Mouse (Mus musculus): ENCODE results near the gene Robo4. TPM values are rescaled to one million over a fixed set of nuclear protein-coding genes. Genes with fewer than 3 reads are reported as not detected.

Robo4 gene
- 5.5 and 6.6 TPM in 2 replicates for polyA plus RNA-seq (2012; rRNA removed)

DNA sequence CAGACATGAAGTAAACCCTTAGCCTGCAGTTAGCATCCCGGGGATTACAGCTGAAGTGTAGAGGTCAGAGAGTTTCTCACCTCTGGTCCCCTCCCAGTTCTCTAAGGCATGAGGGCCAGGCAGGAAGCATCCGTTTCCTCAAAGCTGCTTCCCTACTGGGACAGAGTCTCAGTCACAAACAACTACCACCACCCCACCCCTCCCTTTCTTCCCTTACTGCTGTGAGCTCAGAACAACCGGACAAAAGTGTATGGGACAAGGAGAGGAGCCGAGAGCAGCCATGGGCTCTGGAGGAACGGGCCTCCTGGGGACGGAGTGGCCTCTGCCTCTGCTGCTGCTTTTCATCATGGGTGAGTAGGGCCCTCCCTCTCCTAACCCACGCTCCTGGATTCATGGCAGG, at the start of gene Robo4:
Gene Robo4 (plus strand): TSS at position 96 of the 400 bp plus-strand sequence.
- Histone ChIP-seq H3K4me3 (ENCODE audit: control insufficient read depth, insufficient read depth, low read length) (no peak within 1 kb of the TSS), H3K36me3 (ENCODE audit: control insufficient read depth, insufficient read depth, low read length) (no peaks in the 10 kb centered on the region), H3K27me3 (ENCODE audit: control insufficient read depth, insufficient read depth, low read length) (no peaks in the 10 kb centered on the region), H3K27ac (ENCODE audit: control insufficient read depth, insufficient read depth, low read length) (no peak within 1 kb of the TSS), H3K4me1 (replicated peaks; ENCODE audit: control insufficient read depth, insufficient read depth, low read length) (no peaks in the 10 kb centered on the region)
- no peak for TF ChIP-seq POLR2A (IDR thresholded peaks at IDR 0.05; ENCODE audit: control insufficient read depth, extremely low read depth, insufficient read depth, low read length, poor library complexity)
- no peak for TF ChIP-seq CTCF (IDR thresholded peaks at IDR 0.05; ENCODE audit: borderline replicate concordance, control insufficient read depth, extremely low read depth, insufficient read depth, low read length, poor library complexity)
- WGBS = 21% methylated on average over 7 of the region's 7 CpGs
- DNase-seq = no peak

DNA sequence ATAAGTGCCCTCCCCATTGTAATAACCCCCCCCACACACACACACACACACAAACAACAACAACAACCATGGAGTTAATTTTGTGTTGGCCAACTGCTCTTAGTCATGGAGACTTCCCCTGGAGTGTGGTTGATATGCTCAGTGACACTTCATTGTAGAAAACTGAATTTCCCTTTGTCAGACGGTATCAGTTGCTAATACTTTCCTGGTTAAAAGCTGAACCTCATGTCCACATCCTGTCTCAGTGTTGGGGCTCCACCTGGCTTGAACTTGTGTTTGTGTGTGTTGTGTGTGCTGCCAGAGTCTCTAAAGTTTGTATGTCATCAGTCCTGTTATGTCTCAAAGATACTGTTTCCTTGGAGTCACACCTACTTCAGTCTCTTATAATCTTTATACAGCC, 47.2 kb upstream of the Robo4 start:
- Histone ChIP-seq H3K27me3 (ENCODE audit: control insufficient read depth, insufficient read depth, low read length) (no peaks in the 10 kb centered on the region), H3K4me3 (ENCODE audit: control insufficient read depth, insufficient read depth, low read length) (no peak overlapping the region), H3K36me3 (ENCODE audit: control insufficient read depth, insufficient read depth, low read length) (no peaks in the 10 kb centered on the region), H3K4me1 (replicated peaks; ENCODE audit: control insufficient read depth, insufficient read depth, low read length) (peaks cover 3% of the 10 kb centered on the region; the same call in 1 of the 2 replicates), H3K27ac (ENCODE audit: control insufficient read depth, insufficient read depth, low read length) (no peak overlapping the region)
- no peak for DNase-seq
- 15% methylated on average over 1 of the region's 1 CpGs for WGBS
- TF ChIP-seq POLR2A (IDR thresholded peaks at IDR 0.05; ENCODE audit: control insufficient read depth, extremely low read depth, insufficient read depth, low read length, poor library complexity) (no peak), CTCF (IDR thresholded peaks at IDR 0.05; ENCODE audit: borderline replicate concordance, control insufficient read depth, extremely low read depth, insufficient read depth, low read length, poor library complexity) (no peak)

DNA sequence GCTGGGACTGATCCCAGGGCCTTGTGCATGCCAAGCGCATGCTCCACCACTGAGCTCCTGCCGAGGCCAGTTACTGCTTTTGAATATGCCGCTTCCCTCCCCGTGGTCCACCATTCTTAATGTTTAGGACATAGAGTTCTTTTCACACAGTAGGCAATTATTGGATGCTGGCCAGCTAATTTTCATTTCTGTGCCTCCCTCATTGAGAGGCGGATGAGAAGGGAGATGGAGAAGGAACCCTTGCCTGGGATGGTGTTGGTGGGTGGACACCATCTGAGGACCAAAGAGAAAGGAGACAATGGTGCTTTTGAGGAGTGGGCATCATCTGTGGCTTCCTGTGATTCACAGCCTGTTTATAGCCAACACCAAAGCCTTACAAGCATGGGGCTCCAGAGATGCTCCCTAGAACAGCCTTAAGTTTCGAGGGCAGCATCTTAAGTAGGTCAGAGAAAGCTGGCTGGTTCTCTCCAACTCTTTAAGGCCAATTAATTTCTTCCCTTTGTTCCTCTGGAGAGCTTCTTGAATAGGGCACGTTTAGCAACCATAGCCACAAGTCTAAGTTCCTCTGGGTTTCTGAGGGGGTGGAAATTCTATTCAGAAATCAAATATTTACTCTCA, 42.9 kb upstream of the Robo4 start:
- H3K27ac ChIP-seq (ENCODE audit: control insufficient read depth, insufficient read depth, low read length) = no peak overlapping the region
- no peaks in the 10 kb centered on the region for H3K27me3 ChIP-seq (ENCODE audit: control insufficient read depth, insufficient read depth, low read length)
- DNase-seq = no peak
- peaks cover 3% of the 10 kb centered on the region; the same call in 1 of the 2 replicates for H3K4me1 ChIP-seq (replicated peaks; ENCODE audit: control insufficient read depth, insufficient read depth, low read length)
- WGBS = 91% methylated on average over 7 of the region's 7 CpGs
- no peaks in the 10 kb centered on the region for H3K36me3 ChIP-seq (ENCODE audit: control insufficient read depth, insufficient read depth, low read length)
- H3K4me3 ChIP-seq (ENCODE audit: control insufficient read depth, insufficient read depth, low read length) = no peak overlapping the region
- no peak for TF ChIP-seq POLR2A (IDR thresholded peaks at IDR 0.05; ENCODE audit: control insufficient read depth, extremely low read depth, insufficient read depth, low read length, poor library complexity)
- no peak for TF ChIP-seq CTCF (IDR thresholded peaks at IDR 0.05; ENCODE audit: borderline replicate concordance, control insufficient read depth, extremely low read depth, insufficient read depth, low read length, poor library complexity)

DNA sequence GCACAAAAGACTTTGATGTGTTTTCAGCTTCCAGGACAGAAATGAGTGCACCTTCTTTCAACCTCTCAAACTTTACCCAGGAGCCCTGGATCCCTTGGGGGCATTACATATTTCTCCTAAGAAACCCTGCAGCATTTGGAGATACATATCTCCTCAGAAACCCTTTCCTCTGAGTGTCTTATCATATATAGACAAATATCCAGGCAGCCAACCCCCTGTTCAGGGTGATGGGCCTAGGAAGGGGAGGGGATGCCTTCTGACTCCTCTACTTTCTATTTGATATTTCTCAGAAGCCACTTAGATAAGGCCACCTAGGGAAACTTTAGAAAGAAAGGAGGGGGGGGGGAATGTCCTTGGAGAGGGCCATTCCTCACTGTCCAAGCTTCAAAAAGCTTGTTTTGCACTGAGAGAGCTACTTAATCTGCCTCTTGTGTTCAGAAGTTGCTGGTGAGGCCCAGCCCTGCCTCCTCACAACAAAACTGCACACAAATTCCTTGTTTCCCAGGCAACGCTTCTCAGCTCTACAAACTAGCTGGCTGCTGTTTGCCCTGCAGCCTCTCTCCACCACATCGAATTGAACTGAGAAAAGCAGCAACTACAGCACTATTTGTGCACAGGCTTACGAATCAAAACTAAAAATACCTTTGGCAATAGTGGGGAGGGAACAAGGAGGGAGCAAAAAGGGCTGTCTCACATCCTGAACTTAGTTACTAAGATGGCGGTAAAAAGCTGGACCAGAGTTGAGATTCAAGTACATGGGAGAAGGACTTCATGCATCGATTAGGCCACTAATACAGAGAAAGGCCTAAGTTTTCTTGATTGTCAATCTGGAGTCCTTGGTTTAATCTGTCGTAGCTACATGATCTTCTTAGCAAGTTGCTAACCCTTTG, 42.1 kb upstream of the Robo4 start:
- no peak overlapping the region for H3K27ac ChIP-seq (ENCODE audit: control insufficient read depth, insufficient read depth, low read length)
- H3K4me3 ChIP-seq (ENCODE audit: control insufficient read depth, insufficient read depth, low read length) = no peak overlapping the region
- peaks cover 3% of the 10 kb centered on the region; the same call in 1 of the 2 replicates for H3K4me1 ChIP-seq (replicated peaks; ENCODE audit: control insufficient read depth, insufficient read depth, low read length)
- WGBS = 88% methylated on average over 6 of the region's 6 CpGs
- H3K27me3 ChIP-seq (ENCODE audit: control insufficient read depth, insufficient read depth, low read length) = no peaks in the 10 kb centered on the region
- DNase-seq = no peak
- H3K36me3 ChIP-seq (ENCODE audit: control insufficient read depth, insufficient read depth, low read length) = no peaks in the 10 kb centered on the region
- no peak for TF ChIP-seq POLR2A (IDR thresholded peaks at IDR 0.05; ENCODE audit: control insufficient read depth, extremely low read depth, insufficient read depth, low read length, poor library complexity)
- TF ChIP-seq CTCF (IDR thresholded peaks at IDR 0.05; ENCODE audit: borderline replicate concordance, control insufficient read depth, extremely low read depth, insufficient read depth, low read length, poor library complexity) = no peak

DNA sequence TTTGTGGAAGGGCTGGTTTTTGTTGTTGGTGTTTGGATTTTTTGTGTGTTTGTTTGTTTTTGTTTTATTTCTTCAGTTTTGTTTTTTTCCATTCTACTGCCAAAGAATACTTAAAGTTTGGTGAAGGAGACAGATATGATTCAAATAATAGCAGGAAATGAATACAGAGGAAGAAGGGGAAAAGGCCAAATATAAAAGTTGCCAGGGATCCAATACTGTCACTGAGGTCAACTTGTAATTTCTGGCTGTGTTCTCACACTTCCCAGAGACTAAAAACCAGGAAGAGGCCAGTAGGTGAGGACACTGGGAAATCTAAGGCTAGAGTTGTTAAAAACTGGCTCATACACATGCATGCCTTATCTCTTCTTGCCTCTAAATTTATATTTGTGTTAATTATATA, 39.6 kb upstream of the Robo4 start:
- TF ChIP-seq CTCF (IDR thresholded peaks at IDR 0.05; ENCODE audit: borderline replicate concordance, control insufficient read depth, extremely low read depth, insufficient read depth, low read length, poor library complexity) = no peak
- TF ChIP-seq POLR2A (IDR thresholded peaks at IDR 0.05; ENCODE audit: control insufficient read depth, extremely low read depth, insufficient read depth, low read length, poor library complexity) = no peak
- no peak overlapping the region for H3K27ac ChIP-seq (ENCODE audit: control insufficient read depth, insufficient read depth, low read length)
- H3K4me1 ChIP-seq (replicated peaks; ENCODE audit: control insufficient read depth, insufficient read depth, low read length) = peaks cover 3% of the 10 kb centered on the region; the same call in 1 of the 2 replicates
- no peaks in the 10 kb centered on the region for H3K27me3 ChIP-seq (ENCODE audit: control insufficient read depth, insufficient read depth, low read length)
- no peaks in the 10 kb centered on the region for H3K36me3 ChIP-seq (ENCODE audit: control insufficient read depth, insufficient read depth, low read length)
- DNase-seq = no peak
- no peak overlapping the region for H3K4me3 ChIP-seq (ENCODE audit: control insufficient read depth, insufficient read depth, low read length)

DNA sequence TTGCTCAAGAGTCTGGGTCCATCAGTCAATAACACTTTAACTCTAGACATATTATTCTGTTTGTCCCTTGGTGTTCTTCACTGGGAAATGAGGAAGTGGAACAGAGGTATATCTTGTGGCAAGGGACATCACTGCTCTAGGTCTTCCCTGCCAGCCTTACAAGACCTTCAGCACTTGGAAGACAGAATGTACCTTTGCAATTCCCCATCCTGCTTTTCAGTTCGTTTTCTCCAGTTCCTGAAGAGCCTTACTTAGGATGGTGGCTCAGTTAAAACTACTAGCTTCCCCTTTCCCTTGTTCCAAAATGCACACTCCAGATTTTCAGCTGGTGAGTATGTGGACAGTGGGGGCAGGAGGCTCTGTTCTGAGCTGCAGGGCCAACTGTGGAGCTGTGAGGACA, 38.8 kb upstream of the Robo4 start:
- no peak for DNase-seq
- Histone ChIP-seq H3K27me3 (ENCODE audit: control insufficient read depth, insufficient read depth, low read length) (no peaks in the 10 kb centered on the region), H3K36me3 (ENCODE audit: control insufficient read depth, insufficient read depth, low read length) (no peaks in the 10 kb centered on the region), H3K4me1 (replicated peaks; ENCODE audit: control insufficient read depth, insufficient read depth, low read length) (peaks cover 3% of the 10 kb centered on the region; the same call in 1 of the 2 replicates), H3K27ac (ENCODE audit: control insufficient read depth, insufficient read depth, low read length) (no peak overlapping the region), H3K4me3 (ENCODE audit: control insufficient read depth, insufficient read depth, low read length) (no peak overlapping the region)
- 50% methylated on average over 1 of the region's 1 CpGs for WGBS
- TF ChIP-seq POLR2A (IDR thresholded peaks at IDR 0.05; ENCODE audit: control insufficient read depth, extremely low read depth, insufficient read depth, low read length, poor library complexity) = no peak
- TF ChIP-seq CTCF (IDR thresholded peaks at IDR 0.05; ENCODE audit: borderline replicate concordance, control insufficient read depth, extremely low read depth, insufficient read depth, low read length, poor library complexity) = no peak

All from thymus, adult 2 months (tissue).